Mouse (Mus musculus): ENCODE results near the gene Ifit2.

DNA sequence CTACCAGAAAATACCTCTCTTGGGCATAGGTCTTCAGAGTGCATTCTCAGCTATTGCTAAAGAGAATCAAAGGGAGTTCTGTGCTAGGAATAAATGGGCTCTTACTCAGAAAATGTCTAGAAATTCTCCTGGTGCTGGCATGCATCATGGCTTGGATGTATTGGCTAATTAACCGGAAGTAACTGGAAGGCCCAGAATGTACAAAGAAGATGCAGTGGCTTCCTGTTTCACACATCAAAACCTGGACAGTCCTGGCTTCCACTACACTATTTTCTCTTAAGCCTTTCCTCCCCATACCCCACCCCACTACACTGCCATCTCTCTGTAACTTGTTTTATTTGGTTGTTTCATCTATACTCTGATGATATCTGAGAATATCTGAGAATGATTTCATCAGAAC is 11.1 kb upstream of the Ifit2 start:
- TF ChIP-seq CTCF (IDR thresholded peaks at IDR 0.05; ENCODE audit: control insufficient read depth, insufficient read depth, insufficient replicate concordance, low read depth, low read length) (no peak), POLR2A (IDR thresholded peaks at IDR 0.05; ENCODE audit: control insufficient read depth, low read depth, low read length) (no peak)
